10 mouse cellular contexts compared by ENCODE assay signal in the genomic region with DNA sequence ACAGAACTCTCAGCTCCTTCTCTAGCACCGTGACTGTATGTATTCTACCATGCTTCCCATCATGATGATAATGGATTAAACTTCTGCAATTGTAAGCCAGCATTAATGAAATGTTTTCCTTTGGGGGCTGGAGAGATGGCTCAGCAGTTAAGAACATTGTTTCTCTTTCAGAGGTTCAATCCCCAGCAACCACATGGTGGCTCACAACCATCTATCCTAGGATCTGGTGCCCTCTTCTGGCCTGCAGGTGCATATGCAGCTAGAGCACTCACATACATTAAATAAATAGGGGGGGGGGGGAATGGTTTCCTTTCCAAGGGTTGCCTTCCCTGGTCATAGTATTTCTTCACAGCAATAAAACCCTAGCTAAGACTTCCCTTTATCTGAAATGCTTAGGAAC. TPM values are rescaled to one million over a fixed set of nuclear protein-coding genes. Genes with fewer than 3 reads are reported as not detected.
DNase-seq lines count a peak whose midpoint lies in the region; ATAC-seq and TF ChIP-seq lines count a peak whose summit lies in the region.
"Had no signal": no experiment of that assay in that cellular context is flagged by ENCODE, and none has a peak within 500 bp of the region (broad histone marks: within the 10 kb centered on the region; RNA-seq: fewer than 3 reads in every experiment).

No protein-coding gene starts in this region.

- H3K4me2 ChIP-seq in kidney, postnatal 0 days (ENCODE audit: low read length) = no peak overlapping the region
- H3K4me2 ChIP-seq in CH12.LX (ENCODE audit: insufficient read depth, low read depth, poor library complexity, severe bottlenecking) = no peak overlapping the region
- H3K4me2 ChIP-seq in kidney, embryonic 15.5 days = no peak overlapping the region

- peak; percentile 70 for TF ChIP-seq CTCF in kidney, postnatal 0 days (IDR thresholded peaks at IDR 0.05; ENCODE audit: low read depth)
- peak; percentile 31 to 87; a peak in 3 of 4 replicates for TF ChIP-seq CTCF in CH12.LX (conservative IDR thresholded peaks at IDR 0.05 in 1 of 2, IDR thresholded peaks at IDR 0.05 in 1 of 2; ENCODE audit: low read depth in 2 of 2, low read length in 2 of 2)
- TF ChIP-seq CTCF in bone marrow, adult 2 months (IDR thresholded peaks at IDR 0.05; ENCODE audit: control insufficient read depth, insufficient read depth, low read length) = peak; percentile 67

- TF ChIP-seq POLR2A in CH12.LX (IDR thresholded peaks at IDR 0.05; ENCODE audit: low read depth, low read length) = no peak
- TF ChIP-seq POLR2A in bone marrow, adult 2 months (IDR thresholded peaks at IDR 0.05; ENCODE audit: borderline replicate concordance, control insufficient read depth, low read depth, low read length) = no peak

- no peaks in the 10 kb centered on the region for H3K4me1 ChIP-seq in kidney, postnatal 0 days (replicated peaks; ENCODE audit: insufficient read depth, low read length)
- H3K4me1 ChIP-seq in CH12.LX (ENCODE audit: control insufficient read depth in 1 of 2, insufficient read depth in 2 of 2) = peaks cover 12 to 53% of the 10 kb centered on the region in 2 experiments
- no peaks in the 10 kb centered on the region for H3K4me1 ChIP-seq in bone marrow, adult 2 months (ENCODE audit: control insufficient read depth, insufficient read depth, low read length)
- H3K4me1 ChIP-seq in kidney, embryonic 15.5 days = no peaks in the 10 kb centered on the region

- H3K9me3 ChIP-seq in kidney, postnatal 0 days (replicated peaks; ENCODE audit: low read length) = no peaks in the 10 kb centered on the region
- no peaks in the 10 kb centered on the region for H3K9me3 ChIP-seq in CH12.LX (replicated peaks; ENCODE audit: low read length)
- no peaks in the 10 kb centered on the region for H3K9me3 ChIP-seq in kidney, embryonic 15.5 days (replicated peaks)

- WGBS in kidney, postnatal 0 days = 96% methylated on average over 1 of the region's 1 CpGs
- WGBS in bone marrow, adult 2 months = 93% methylated on average over 1 of the region's 1 CpGs
- WGBS in kidney, embryonic 15.5 days = 97% methylated on average over 1 of the region's 1 CpGs

- TF ChIP-seq RAD21 in CH12.LX (IDR thresholded peaks at IDR 0.05; ENCODE audit: low read depth, low read length) = peak; percentile 54

- no peak overlapping the region for H3K9ac ChIP-seq in kidney, postnatal 0 days (ENCODE audit: low read depth, low read length)
- no peak overlapping the region for H3K9ac ChIP-seq in CH12.LX (ENCODE audit: insufficient read depth, low read depth)
- no peak overlapping the region for H3K9ac ChIP-seq in kidney, embryonic 15.5 days

- no peak for ATAC-seq in kidney, postnatal 0 days (replicated peaks; ENCODE audit: low FRiP score, low read depth)
- no peak for ATAC-seq in kidney, embryonic 15.5 days (replicated peaks; ENCODE audit: low FRiP score)

- in situ Hi-C loops in CH12.LX (cut with MboI; ENCODE audit: low pct_ligation_motif_present, low pct_unique_long_range_greater_than_20kb, low sequenced_read_pairs) = no loop called here

- H3K79me2 ChIP-seq in CH12.LX (replicated peaks; ENCODE audit: control insufficient read depth, extremely low read depth, insufficient read depth, poor library complexity, severe bottlenecking) = no peaks in the 10 kb centered on the region

- H3K36me3 ChIP-seq in kidney, postnatal 0 days (ENCODE audit: insufficient read depth, low read length) = peaks cover 61% of the 10 kb centered on the region
- H3K36me3 ChIP-seq in CH12.LX (replicated peaks in 1 of 2; ENCODE audit: control insufficient read depth in 1 of 2, insufficient read depth in 1 of 2, low read length in 1 of 2) = peaks cover 32 to 78% of the 10 kb centered on the region in 2 experiments
- peaks cover 96% of the 10 kb centered on the region for H3K36me3 ChIP-seq in kidney, embryonic 15.5 days

- dilution Hi-C loops in CH12.LX (cut with MboI; ENCODE audit: extremely low pct_ligation_motif_present, extremely low pct_unique_long_range_greater_than_20kb, low sequenced_read_pairs) = no loop called here

- no peak overlapping the region for H3K4me3 ChIP-seq in kidney, postnatal 0 days (replicated peaks; ENCODE audit: low read depth, low read length)
- no peak overlapping the region for H3K4me3 ChIP-seq in CH12.LX (replicated peaks in 1 of 3; ENCODE audit: low read depth in 2 of 3, low read length in 2 of 3, poor library complexity in 1 of 3)
- H3K4me3 ChIP-seq in bone marrow, adult 2 months (replicated peaks; ENCODE audit: control insufficient read depth, low read depth, low read length) = no peak overlapping the region
- H3K4me3 ChIP-seq in kidney, embryonic 15.5 days (replicated peaks) = no peak overlapping the region
- H3K4me3 ChIP-seq: erythroblast, embryonic 14.5 days had no signal

- H3K27me3 ChIP-seq in kidney, postnatal 0 days (ENCODE audit: insufficient read depth, low read length) = no peaks in the 10 kb centered on the region
- H3K27me3 ChIP-seq in CH12.LX (replicated peaks) = no peaks in the 10 kb centered on the region
- H3K27me3 ChIP-seq in kidney, embryonic 15.5 days = no peaks in the 10 kb centered on the region

- no peak overlapping the region for H3K27ac ChIP-seq in kidney, postnatal 0 days
- H3K27ac ChIP-seq in CH12.LX (ENCODE audit: insufficient read depth, low read depth) = no peak overlapping the region; the same call in 1 of the 2 replicates
- H3K27ac ChIP-seq in bone marrow, adult 2 months (ENCODE audit: control insufficient read depth, insufficient read depth, low read depth, low read length, poor library complexity) = no peak overlapping the region
- H3K27ac ChIP-seq in kidney, embryonic 15.5 days = no peak overlapping the region

- TF ChIP-seq EP300 in CH12.LX (IDR thresholded peaks at IDR 0.05; ENCODE audit: low read length) = no peak

- no peak for DNase-seq in kidney, postnatal 0 days (ENCODE audit: low spot score)
- DNase-seq in kidney, adult 8-10 months = no peak
- peak; percentile 60 for DNase-seq in CH12.LX (ENCODE audit: extremely low read depth)
- DNase-seq in lung, postnatal 36 days = peak; percentile 21
- DNase-seq in frontal cortex, postnatal 14 days (ENCODE audit: low spot score in 2 of 2) = no peak
- DNase-seq in spleen, postnatal 4 days (ENCODE audit: low spot score in 2 of 2) = no peak

TF ChIP-seq in CH12.LX, 34 proteins besides CTCF, POLR2A, EP300 and RAD21:
- peak; percentile 63 for TF ChIP-seq SMC3 (IDR thresholded peaks at IDR 0.05; ENCODE audit: low read depth, low read length)
- no peak for TF ChIP-seq MAFK (IDR thresholded peaks at IDR 0.05; ENCODE audit: insufficient replicate concordance, low read length)
- TF ChIP-seq NELFE (IDR thresholded peaks at IDR 0.05; ENCODE audit: low read depth, low read length) = peak; percentile 30; the same call in 1 of the 2 replicates
- TF ChIP-seq MXI1 (IDR thresholded peaks at IDR 0.05; ENCODE audit: low read depth, low read length) = 0 out of 2 replicates have a peak, but pooled peaks have one; percentile 29
- TF ChIP-seq MYC (IDR thresholded peaks at IDR 0.05; ENCODE audit: low read depth, low read length) = peak; percentile 89
- TF ChIP-seq CHD1 (IDR thresholded peaks at IDR 0.05; ENCODE audit: low read depth, low read length) = no peak
- peak; percentile 18; the same call in 1 of the 2 replicates for TF ChIP-seq ZC3H11A (IDR thresholded peaks at IDR 0.05; ENCODE audit: low read depth, low read length)
- no peak for TF ChIP-seq PAX5 (IDR thresholded peaks at IDR 0.05; ENCODE audit: low read length)

RNA-seq across cellular contexts. Expression of gene Bmp8a, which starts 49.1 kb away (rescaled TPM):
- polyA plus RNA-seq in kidney, postnatal 0 days (2015; fragmentation: Nextera tagmentation; extraction: Ambion mirVana) = 0.32 and 0.41 TPM in 2 replicates
- total RNA-seq in CH12.LX (2012; rRNA removed) (0.68 and 0.71 TPM in 2 replicates), CH12.LX (2014; rRNA removed) (0.26 and 0.30 TPM in 2 replicates)
- 0.76 and 0.86 TPM in 2 replicates for polyA plus RNA-seq in CH12.LX (2012; ENCODE audit: insufficient read length, low read depth)
- polyA plus RNA-seq in bone marrow, adult 2 months (2011; ENCODE audit: insufficient read depth, insufficient read length, low replicate concordance, missing spikeins) = not detected in 2 replicates
- 0.19 and 0.90 TPM in 2 replicates for polyA plus RNA-seq in kidney, embryonic 15.5 days (2015; fragmentation: Nextera tagmentation; extraction: Ambion mirVana)
- polyA plus RNA-seq: erythroblast, embryonic 14.5 days; stomach, embryonic 14.5 days had no signal

Comparison
In these comparisons a context has a peak if more than half of its experiments do, and no peak if none do; other contexts are left out.
1. DNase-seq: peak in CH12.LX (single experiment) and lung, postnatal 36 days (single experiment); none in kidney, postnatal 0 days (single experiment), kidney, adult 8-10 months (0 of 2), frontal cortex, postnatal 14 days (0 of 2) and spleen, postnatal 4 days (0 of 2).
2. Peak in every context shown above with its lines, with median percentiles within 50 percentile points of each other: CTCF ChIP-seq.